Mouse (Mus musculus): ENCODE results near the gene Egr2.

DNA sequence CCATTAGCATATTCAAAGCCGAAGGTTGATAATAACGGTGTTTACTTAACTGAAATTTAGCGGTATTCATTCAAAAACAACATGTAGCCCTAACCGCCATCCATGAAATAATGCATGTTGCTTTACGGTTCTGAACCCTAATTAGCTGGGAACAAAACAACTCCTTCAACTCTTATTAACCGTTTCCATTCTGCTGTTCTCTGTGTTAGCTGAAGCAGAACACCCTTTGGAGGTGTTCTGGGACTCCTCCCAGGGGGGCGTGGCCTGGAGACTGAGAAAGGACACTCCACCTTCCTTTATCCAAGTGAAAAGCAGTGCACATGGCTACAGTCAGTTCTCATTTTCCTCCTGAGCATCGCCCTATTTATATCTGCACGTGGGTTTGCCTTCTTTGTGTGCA, 8.8 kb upstream of the Egr2 start:
- TF ChIP-seq CTCF (IDR thresholded peaks at IDR 0.05; ENCODE audit: low read depth) (no peak), EP300 (optimal IDR thresholded peaks at IDR 0.05) (no peak)
